Mouse (Mus musculus) small intestine, adult 2 months (tissue): Measurements from ENCODE around the gene Slc4a1ap.

Source experiments
- CTCF ChIP-seq: fragments of 200-500 bp; IDR thresholded peaks from 2 replicates; pipeline ENCODE4 v1.5.1; 2012; ENCODE audit warnings: low read depth, mild to moderate bottlenecking, control low read depth, inconsistent platforms, low read length, moderate library complexity, mixed read lengths; ENCODE audit not compliant: insufficient replicate concordance, insufficient read length; ENCODE audit errors: extremely low read depth
- POLR2A ChIP-seq: fragments of 200-500 bp; IDR thresholded peaks from 2 replicates; pipeline ENCODE4 v1.6.1; 2012; ENCODE audit warnings: low read depth, mild to moderate bottlenecking, control low read depth, inconsistent platforms, low read length, moderate library complexity

DNA sequence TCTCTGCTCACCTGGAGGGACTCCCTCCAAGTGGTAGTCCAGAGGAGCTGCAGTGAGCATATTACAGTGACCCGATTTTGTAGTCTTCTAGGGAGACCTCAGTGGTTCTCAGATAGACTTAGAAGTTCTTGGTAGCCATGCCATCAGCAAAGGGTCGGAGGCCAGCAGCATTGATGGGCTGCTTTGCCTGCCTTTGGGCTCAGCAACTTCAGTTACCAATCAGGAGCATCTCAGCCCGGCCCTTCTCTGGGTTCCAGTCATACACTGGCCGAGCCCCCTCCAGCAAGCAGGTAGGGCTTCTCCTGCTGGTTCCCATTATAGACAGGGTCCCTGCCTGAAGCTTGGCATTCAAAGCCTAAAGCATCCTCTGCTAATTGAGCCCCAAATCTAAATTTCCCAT lies 69.1 kb downstream of the Slc4a1ap start:
- no peak for TF ChIP-seq CTCF
- no peak for TF ChIP-seq POLR2A
